Mouse (Mus musculus) retina, postnatal 7 days (tissue): ENCODE results near the gene Slc7a5.

Source experiments
- DNase-seq: peaks from one replicate; pipeline ENCODE4 v3.0.0-alpha.2; 2012; ENCODE audit warnings: low read depth, low spot score

The Slc7a5 gene

GRCm38 (mm10) chr8:121936391-121936790 is 28.9 kb upstream of the Slc7a5 start:
- DNase-seq = no peak

GRCm38 (mm10) chr8:121935341-121936294 is 28.1 kb upstream of the Slc7a5 start:
- no peak for DNase-seq

- no peak for DNase-seq
Observed at GRCm38 (mm10) chr8:121934923-121935322, 27.4 kb upstream of the Slc7a5 start.

- no peak for DNase-seq
Observed at GRCm38 (mm10) chr8:121934506-121934905, 27.0 kb upstream of the Slc7a5 start.

- DNase-seq = no peak
Observed at GRCm38 (mm10) chr8:121932668-121933520, 25.4 kb upstream of the Slc7a5 start.

- no peak for DNase-seq
Observed at GRCm38 (mm10) chr8:121932026-121932667, 24.7 kb upstream of the Slc7a5 start.

GRCm38 (mm10) chr8:121931571-121931970 is 24.1 kb upstream of the Slc7a5 start:
- DNase-seq = no peak

- no peak for DNase-seq
Observed at GRCm38 (mm10) chr8:121930047-121930446, 22.6 kb upstream of the Slc7a5 start.

GRCm38 (mm10) chr8:121927316-121927715 is 19.8 kb upstream of the Slc7a5 start:
- no peak for DNase-seq

GRCm38 (mm10) chr8:121926266-121926665 is 18.8 kb upstream of the Slc7a5 start:
- DNase-seq = no peak

GRCm38 (mm10) chr8:121925624-121926023 is 18.1 kb upstream of the Slc7a5 start:
- DNase-seq = peak; percentile 66

GRCm38 (mm10) chr8:121924681-121925080 is 17.2 kb upstream of the Slc7a5 start:
- DNase-seq = no peak

- DNase-seq = no peak
Observed at GRCm38 (mm10) chr8:121922101-121922500, 14.6 kb upstream of the Slc7a5 start.

- DNase-seq = no peak
Observed at GRCm38 (mm10) chr8:121921582-121921981, 14.1 kb upstream of the Slc7a5 start.

GRCm38 (mm10) chr8:121919731-121920130 is 12.2 kb upstream of the Slc7a5 start:
- no peak for DNase-seq

- no peak for DNase-seq
Observed at GRCm38 (mm10) chr8:121919158-121919557, 11.7 kb upstream of the Slc7a5 start.

GRCm38 (mm10) chr8:121913378-121913777 is 5.9 kb upstream of the Slc7a5 start:
- no peak for DNase-seq

- no peak for DNase-seq
Observed at GRCm38 (mm10) chr8:121912831-121913230, 5.3 kb upstream of the Slc7a5 start.

- no peak for DNase-seq
Observed at GRCm38 (mm10) chr8:121911987-121912386, 4.5 kb upstream of the Slc7a5 start.

GRCm38 (mm10) chr8:121911400-121911799 is 3.9 kb upstream of the Slc7a5 start:
- DNase-seq = no peak

- peak; percentile 80 for DNase-seq
Observed at GRCm38 (mm10) chr8:121909663-121910062, 2.2 kb upstream of the Slc7a5 start.

GRCm38 (mm10) chr8:121909148-121909541 is 1.7 kb upstream of the Slc7a5 start:
- no peak for DNase-seq
